Mouse (Mus musculus): ENCODE results near the gene Fbxw2. TPM values are rescaled to one million over a fixed set of nuclear protein-coding genes. Genes with fewer than 3 reads are reported as not detected.

Fbxw2 gene
- polyA plus RNA-seq, 1 experiment: 43.9 TPM

DNA sequence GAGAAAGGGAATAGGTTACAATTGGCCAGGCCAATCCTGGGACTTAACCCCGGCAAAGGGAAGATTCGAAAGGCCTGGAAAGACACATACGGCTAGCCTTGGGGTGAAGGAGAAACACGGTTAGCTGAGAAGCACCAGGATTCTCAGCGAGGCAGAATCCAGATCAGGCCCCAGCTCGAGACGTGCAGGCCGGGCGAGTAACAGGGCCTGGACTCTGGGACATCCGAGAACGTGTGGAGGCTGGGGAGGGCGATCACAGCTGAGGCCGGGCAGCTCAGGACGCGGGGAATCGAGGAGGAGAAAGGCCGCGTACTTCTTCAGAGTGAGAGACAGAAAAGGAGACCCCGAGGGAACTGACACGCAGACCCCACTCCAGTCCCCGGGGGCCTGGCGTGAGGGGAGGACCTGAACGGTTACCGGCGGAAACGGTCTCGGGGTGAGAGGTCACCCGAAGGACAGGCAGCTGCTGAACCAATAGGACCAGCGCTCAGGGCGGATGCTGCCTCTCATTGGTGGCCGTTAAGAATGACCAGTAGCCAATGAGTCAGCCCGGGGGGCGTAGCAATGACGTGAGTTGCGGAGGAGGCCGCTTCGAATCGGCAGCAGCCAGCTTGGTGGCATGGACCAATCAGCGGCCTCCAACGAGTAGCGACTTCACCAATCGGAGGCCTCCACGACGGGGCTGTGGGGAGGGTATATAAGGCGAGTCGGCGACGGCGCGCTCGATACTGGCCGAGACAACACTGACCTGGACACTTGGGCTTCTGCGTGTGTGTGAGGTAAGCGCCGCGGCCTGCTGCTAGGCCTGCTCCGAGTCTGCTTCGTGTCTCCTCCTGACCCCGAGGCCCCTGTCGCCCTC is 54.5 kb downstream of the Fbxw2 start, which contains the start of gene Hspa5:
Hspa5 (plus strand) TSS at position 603 of the 859 bp plus-strand sequence.
- peak; percentile 100 for TF ChIP-seq POLR2AphosphoS2 (IDR thresholded peaks at IDR 0.05; ENCODE audit: insufficient read length, low read depth)
- TF ChIP-seq TCF3 (IDR thresholded peaks at IDR 0.05; ENCODE audit: insufficient read length, low read depth): no peak
- TF ChIP-seq SRF (IDR thresholded peaks at IDR 0.05; ENCODE audit: control insufficient read depth, insufficient read length, low read depth): peak; percentile 44
- TF ChIP-seq CEBPB (IDR thresholded peaks at IDR 0.05; ENCODE audit: insufficient read depth, poor library complexity, severe bottlenecking): no peak
- peak; percentile 67 for TF ChIP-seq REST (IDR thresholded peaks at IDR 0.05; ENCODE audit: insufficient read depth, insufficient read length)
- no peak for TF ChIP-seq USF1 (IDR thresholded peaks at IDR 0.05; ENCODE audit: low read depth)
- TF ChIP-seq MYOD1 (IDR thresholded peaks at IDR 0.05; ENCODE audit: control insufficient read depth in 1 of 3, insufficient read length in 2 of 3, low read depth in 2 of 3): peak in 1 of 3 experiments; percentile 26
- peak; percentile 59 for TF ChIP-seq E2F4 (IDR thresholded peaks at IDR 0.05; ENCODE audit: insufficient read depth)
- no peak for TF ChIP-seq MYOG (IDR thresholded peaks at IDR 0.05; ENCODE audit: control insufficient read depth in 1 of 3, insufficient read depth in 1 of 3, insufficient read length in 2 of 3, low read depth in 2 of 3)
- no peak for TF ChIP-seq MAX (IDR thresholded peaks at IDR 0.05; ENCODE audit: low read depth)
- TF ChIP-seq TCF12 (IDR thresholded peaks at IDR 0.05; ENCODE audit: insufficient read depth, poor library complexity, severe bottlenecking): no peak
- peak; percentile 99 for TF ChIP-seq POLR2A (IDR thresholded peaks at IDR 0.05; ENCODE audit: insufficient read length, low read depth)

DNA sequence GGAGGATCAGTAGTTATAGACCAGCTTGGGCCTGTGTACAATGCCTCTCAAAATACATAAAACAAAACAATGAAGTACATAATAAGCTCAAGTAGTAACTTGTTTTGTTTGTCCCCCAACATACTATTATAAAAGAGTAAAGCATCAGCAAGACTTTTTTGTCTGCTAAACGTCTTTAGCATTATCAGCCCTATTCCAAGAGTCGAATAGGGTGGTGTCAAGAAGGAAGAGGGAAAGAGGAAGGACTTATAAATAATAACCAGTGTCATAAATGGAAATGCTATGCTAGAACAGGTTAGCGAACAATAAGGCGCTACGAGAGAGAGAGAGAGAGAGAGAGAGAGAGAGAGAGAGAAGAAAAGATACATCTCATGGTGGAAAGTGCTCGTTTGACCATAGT is 55.2 kb downstream of the Fbxw2 start:
- Histone ChIP-seq H3K4me2 (ENCODE audit: low read depth) (peak overlapping the region; percentile 91), H3K79me2 (ENCODE audit: control insufficient read depth, insufficient read depth) (peaks cover 48% of the 10 kb centered on the region), H3K27me3 (ENCODE audit: control insufficient read depth, insufficient read depth, insufficient read length) (no peaks in the 10 kb centered on the region), H3K36me3 (ENCODE audit: control insufficient read depth, insufficient read depth) (peaks cover 35% of the 10 kb centered on the region), H3K4me3 (peak overlapping the region; percentile 99), H3ac (ENCODE audit: control insufficient read depth, insufficient read length) (peak overlapping the region; percentile 84)
- TF ChIP-seq TCF12 (IDR thresholded peaks at IDR 0.05; ENCODE audit: insufficient read depth, poor library complexity, severe bottlenecking): no peak
- no peak for TF ChIP-seq E2F4 (IDR thresholded peaks at IDR 0.05; ENCODE audit: insufficient read depth)
- no peak for TF ChIP-seq MYOG (IDR thresholded peaks at IDR 0.05; ENCODE audit: control insufficient read depth in 1 of 3, insufficient read depth in 1 of 3, insufficient read length in 2 of 3, low read depth in 2 of 3)
- TF ChIP-seq POLR2A (IDR thresholded peaks at IDR 0.05; ENCODE audit: insufficient read length, low read depth): no peak
- TF ChIP-seq CEBPB (IDR thresholded peaks at IDR 0.05; ENCODE audit: insufficient read depth, poor library complexity, severe bottlenecking): no peak
- TF ChIP-seq MAX (IDR thresholded peaks at IDR 0.05; ENCODE audit: low read depth): no peak
- TF ChIP-seq SRF (IDR thresholded peaks at IDR 0.05; ENCODE audit: control insufficient read depth, insufficient read length, low read depth): no peak
- TF ChIP-seq REST (IDR thresholded peaks at IDR 0.05; ENCODE audit: insufficient read depth, insufficient read length): no peak
- TF ChIP-seq USF1 (IDR thresholded peaks at IDR 0.05; ENCODE audit: low read depth): no peak
- TF ChIP-seq MYOD1 (IDR thresholded peaks at IDR 0.05; ENCODE audit: control insufficient read depth in 1 of 3, insufficient read length in 2 of 3, low read depth in 2 of 3): no peak
- no peak for TF ChIP-seq TCF3 (IDR thresholded peaks at IDR 0.05; ENCODE audit: insufficient read length, low read depth)
- no peak for TF ChIP-seq POLR2AphosphoS2 (IDR thresholded peaks at IDR 0.05; ENCODE audit: insufficient read length, low read depth)

More for the DNA sequence above, 54.5 kb downstream of the Fbxw2 start, which contains the start of gene Hspa5:
- Histone ChIP-seq H3K4me3 (peak within 1 kb of the TSS; percentile 99), H3ac (ENCODE audit: control insufficient read depth, insufficient read length) (peak within 1 kb of the TSS; percentile 84), H3K36me3 (ENCODE audit: control insufficient read depth, insufficient read depth) (peaks cover 41% of the 10 kb centered on the region), H3K27me3 (ENCODE audit: control insufficient read depth, insufficient read depth, insufficient read length) (no peaks in the 10 kb centered on the region), H3K4me2 (ENCODE audit: low read depth) (peak within 1 kb of the TSS; percentile 91), H3K79me2 (ENCODE audit: control insufficient read depth, insufficient read depth) (peaks cover 55% of the 10 kb centered on the region)

- TF ChIP-seq TCF3 (IDR thresholded peaks at IDR 0.05; ENCODE audit: insufficient read length, low read depth): no peak
- no peak for TF ChIP-seq MYOD1 (IDR thresholded peaks at IDR 0.05; ENCODE audit: control insufficient read depth in 1 of 3, insufficient read length in 2 of 3, low read depth in 2 of 3)
- peak; percentile 57 for TF ChIP-seq POLR2AphosphoS2 (IDR thresholded peaks at IDR 0.05; ENCODE audit: insufficient read length, low read depth)
- TF ChIP-seq MYOG (IDR thresholded peaks at IDR 0.05; ENCODE audit: control insufficient read depth in 1 of 3, insufficient read depth in 1 of 3, insufficient read length in 2 of 3, low read depth in 2 of 3): no peak
- peak; percentile 35 for TF ChIP-seq POLR2A (IDR thresholded peaks at IDR 0.05; ENCODE audit: insufficient read length, low read depth)
- peak; percentile 98 for TF ChIP-seq CEBPB (IDR thresholded peaks at IDR 0.05; ENCODE audit: insufficient read depth, poor library complexity, severe bottlenecking)
- peaks cover 26% of the 10 kb centered on the region for H3K36me3 ChIP-seq (ENCODE audit: control insufficient read depth, insufficient read depth)
- H3K79me2 ChIP-seq (ENCODE audit: control insufficient read depth, insufficient read depth): peaks cover 39% of the 10 kb centered on the region
- no peak overlapping the region for H3ac ChIP-seq (ENCODE audit: control insufficient read depth, insufficient read length)
- H3K4me2 ChIP-seq (ENCODE audit: low read depth): peak overlapping the region; percentile 91
- H3K27me3 ChIP-seq (ENCODE audit: control insufficient read depth, insufficient read depth, insufficient read length): no peaks in the 10 kb centered on the region
- H3K4me3 ChIP-seq: peak overlapping the region; percentile 99
Observed at GRCm38 (mm10) chr2:34770049-34770448, 56.1 kb downstream of the Fbxw2 start.

- no peak overlapping the region for H3K4me3 ChIP-seq
- no peak for TF ChIP-seq TCF12 (IDR thresholded peaks at IDR 0.05; ENCODE audit: insufficient read depth, poor library complexity, severe bottlenecking)
- peak; percentile 25 for TF ChIP-seq POLR2AphosphoS2 (IDR thresholded peaks at IDR 0.05; ENCODE audit: insufficient read length, low read depth)
- H3K27me3 ChIP-seq (ENCODE audit: control insufficient read depth, insufficient read depth, insufficient read length): no peaks in the 10 kb centered on the region
- H3K79me2 ChIP-seq (ENCODE audit: control insufficient read depth, insufficient read depth): no peaks in the 10 kb centered on the region
- H3K36me3 ChIP-seq (ENCODE audit: control insufficient read depth, insufficient read depth): no peaks in the 10 kb centered on the region
- H3K4me2 ChIP-seq (ENCODE audit: low read depth): no peak overlapping the region
- H3ac ChIP-seq (ENCODE audit: control insufficient read depth, insufficient read length): no peak overlapping the region
Observed at GRCm38 (mm10) chr2:34764801-34765200, 61.3 kb downstream of the Fbxw2 start.

Measured in myocyte (in vitro differentiated cells).